Mouse (Mus musculus) gastrocnemius, postnatal 4 days (tissue): ENCODE results near the gene Vmn2r20. TPM values are rescaled to one million over a fixed set of nuclear protein-coding genes. Genes with fewer than 3 reads are reported as not detected.
"Not testable (repeated sequence)": the region's sequence is repeated elsewhere in the genome, so short reads cannot be mapped to it uniquely, and the experiment has no call there.

ENCODE experiments used
- DNase-seq, 2 experiments: peaks; one replicate each; pipeline ENCODE4 v3.0.0; 2021 to 2022; ENCODE audit warnings: low spot score in 2 of 2, mixed read lengths in 2 of 2
- long read RNA-seq, 2 experiments: library from polyadenylated mRNA; stranded (forward); transcript quantifications; one replicate each; pipeline ENCODE4 v2.0.0; 2021
- total RNA-seq, 2 experiments: library from RNA; stranded (reverse); gene quantifications; 2 replicates each; pipeline ENCODE4 v1.2.3; 2021

Gene Vmn2r20
- under 1 TPM in 1 of 2 experiments, not detected in 1; 0.02 TPM for total RNA-seq
- long read RNA-seq, experiment 1: 0 reads
- long read RNA-seq, experiment 2: 0 reads

DNA sequence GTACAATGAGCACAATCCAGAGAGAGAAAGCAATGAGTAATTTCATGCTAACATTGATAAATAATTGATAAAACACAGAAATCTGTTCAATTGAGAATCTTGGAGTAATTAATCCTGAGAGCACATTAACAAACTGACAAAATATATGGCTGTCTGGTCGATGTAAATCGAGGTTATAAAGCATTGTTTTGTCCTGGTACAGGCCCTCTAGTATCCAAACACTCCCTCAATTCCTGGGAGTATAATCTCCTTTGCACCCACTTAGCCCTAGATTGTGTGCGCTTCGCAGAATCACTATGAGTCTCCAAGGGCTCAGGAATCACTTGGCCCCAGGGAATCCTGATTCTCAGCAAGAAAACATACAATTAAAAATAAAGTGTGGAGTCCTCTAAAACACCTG, at the start of gene Vmn2r20:
TSS of gene Vmn2r20 (minus strand) at position 101 of the 400 bp plus-strand sequence.
- DNase-seq: not testable (repeated sequence)

DNA sequence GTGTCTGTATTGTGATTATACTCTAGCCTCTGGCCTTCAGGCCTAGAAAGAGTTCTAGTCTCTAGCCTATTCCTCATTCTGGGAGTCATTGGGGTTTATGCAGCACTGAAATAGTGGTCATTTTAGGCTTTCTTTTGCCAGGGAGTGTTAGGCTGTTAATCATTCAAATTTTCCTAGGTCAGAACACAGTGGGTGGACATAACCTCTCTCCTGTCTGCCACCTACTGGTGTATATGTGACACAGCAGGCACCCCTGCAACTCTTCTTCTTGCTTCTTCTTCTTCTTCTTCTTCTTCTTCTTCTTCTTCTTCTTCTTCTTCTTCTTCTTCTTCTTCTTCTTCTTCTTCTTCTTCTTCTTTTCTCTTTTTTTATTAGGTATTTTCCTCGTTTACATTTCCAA, 6.5 kb upstream of the Vmn2r20 start:
- not testable (repeated sequence) for DNase-seq

DNA sequence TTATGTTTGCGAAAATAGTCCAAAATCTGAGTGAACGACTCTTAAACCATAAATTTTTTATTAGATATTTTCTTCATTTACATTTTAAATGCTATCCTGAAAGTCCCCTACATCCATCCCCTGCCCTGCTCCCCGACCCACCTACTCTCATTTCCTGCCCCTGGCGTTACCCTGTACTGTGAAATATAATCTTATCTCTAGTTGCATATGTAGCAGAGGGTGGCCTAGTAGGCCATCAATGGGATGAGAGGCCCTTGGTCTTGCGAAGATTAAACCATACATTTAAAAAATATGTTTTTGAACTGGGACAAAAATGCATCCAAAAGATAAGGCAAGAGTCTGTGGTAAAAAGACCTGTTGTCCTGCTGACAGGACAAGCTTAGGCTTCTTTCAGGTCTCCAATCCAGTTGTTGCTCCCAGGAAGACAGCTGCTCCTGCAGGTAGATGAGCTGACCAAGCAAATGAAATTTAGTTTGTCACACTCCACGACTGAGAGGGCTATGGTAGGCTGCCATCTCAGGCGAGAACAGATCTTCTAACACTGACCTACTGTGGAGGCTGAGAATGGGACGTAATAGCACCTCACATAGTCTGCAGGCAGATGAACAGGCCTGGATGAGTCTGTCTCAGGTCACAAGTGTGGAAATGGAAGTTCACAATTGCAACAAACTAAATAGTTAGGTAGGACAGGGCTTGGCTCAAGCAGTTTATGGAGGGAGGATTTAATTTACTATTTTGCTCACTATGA, 10.8 kb downstream of the Vmn2r20 start:
- not testable (repeated sequence) for DNase-seq

DNA sequence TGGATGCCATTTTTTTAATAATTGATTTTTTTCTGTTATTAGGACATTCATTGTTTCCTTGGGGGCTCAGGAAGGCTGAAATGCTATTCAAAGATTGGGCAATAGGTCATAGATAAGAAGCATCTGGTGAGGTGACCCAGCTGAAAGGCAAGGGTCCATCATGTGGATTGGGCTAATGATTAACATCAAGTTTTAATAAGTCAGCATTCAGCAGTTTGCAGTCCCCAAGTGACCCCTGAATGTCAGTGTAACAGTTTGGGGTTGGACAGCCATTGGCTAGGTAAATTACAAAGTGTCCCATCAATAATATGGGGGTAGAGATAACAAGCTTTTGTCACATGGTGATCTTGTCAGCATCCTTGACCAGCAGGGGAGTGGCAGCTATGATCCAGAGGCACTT, 29.1 kb downstream of the Vmn2r20 start:
- not testable (repeated sequence) for DNase-seq

DNA sequence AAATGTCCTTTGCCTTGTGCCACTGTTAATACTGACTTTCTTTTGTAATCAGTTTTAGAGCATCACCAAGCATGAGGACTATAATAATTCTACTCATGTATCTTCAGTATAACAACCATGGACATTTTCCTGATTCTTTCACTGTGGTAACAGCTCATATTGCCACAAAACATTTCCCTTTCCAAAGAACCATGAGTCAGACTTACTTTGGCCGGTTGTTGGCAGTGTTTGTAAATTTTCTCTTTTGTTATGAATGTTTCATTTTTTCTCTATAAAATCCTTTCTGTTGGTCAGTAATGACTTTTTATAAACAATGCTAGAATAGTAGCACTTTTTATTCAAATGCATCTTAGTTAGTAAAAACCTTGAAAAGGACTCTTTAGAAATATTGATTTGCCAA, 71.8 kb downstream of the Vmn2r20 start:
- no peak for DNase-seq

DNA sequence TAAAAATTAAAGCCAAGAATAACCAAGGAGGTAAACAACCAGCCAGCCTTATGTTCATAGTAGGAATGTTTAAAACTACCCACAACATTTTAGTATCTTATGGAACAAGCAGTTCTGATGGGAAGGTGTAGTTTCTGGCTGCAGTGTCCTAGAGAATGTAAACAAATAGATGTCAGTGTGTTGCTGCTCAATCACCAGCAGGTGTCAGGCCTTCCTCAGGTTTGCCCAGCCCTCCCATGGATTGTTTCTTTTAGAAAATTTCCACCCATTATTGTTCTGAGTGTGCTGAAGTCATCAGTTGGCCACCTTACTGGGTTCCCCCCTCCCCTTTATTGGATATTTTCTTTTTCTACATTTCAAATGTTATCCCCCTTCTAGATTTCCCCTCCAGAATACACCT, 77.8 kb downstream of the Vmn2r20 start:
- no peak for DNase-seq

DNA sequence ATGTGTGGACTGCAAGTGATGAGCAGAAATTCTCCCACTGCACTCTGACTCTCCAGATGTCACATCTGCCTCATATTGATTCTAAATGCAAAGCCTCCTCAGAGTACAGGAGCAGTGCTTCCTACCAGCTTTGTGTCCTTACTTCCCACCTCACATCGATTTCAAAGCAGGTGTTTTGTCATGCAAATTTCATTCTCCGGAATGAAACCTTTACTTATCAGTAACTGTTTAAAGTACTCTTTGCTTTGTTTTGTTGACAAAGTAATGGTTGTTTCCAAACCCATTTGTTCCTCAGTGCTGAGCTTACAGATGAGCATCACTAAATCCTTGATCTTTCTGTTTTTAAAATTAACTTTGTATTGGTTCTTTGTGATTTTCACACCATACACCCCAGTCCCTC, 85.4 kb downstream of the Vmn2r20 start:
- no peak for DNase-seq

Other genes with a start within 250 kb of the Vmn2r20 start
- gene Clec4b2, start 245.2 kb downstream of the Vmn2r20 start, total RNA-seq: not detected
- 1 to 10 TPM; 1.3 to 1.6 TPM for gene Clec4n, start 188.3 kb downstream of the Vmn2r20 start, total RNA-seq
- under 1 TPM in 1 of 2 experiments, not detected in 1; 0.88 TPM for gene Clec4d, start 156.0 kb downstream of the Vmn2r20 start, total RNA-seq
- under 1 TPM; 0.25 to 0.41 TPM for gene Clec4e, start 128.2 kb downstream of the Vmn2r20 start, total RNA-seq
- not detected for gene Vmn2r19, start 109.8 kb downstream of the Vmn2r20 start, total RNA-seq
- not detected for gene Vmn2r21, start 115.3 kb upstream of the Vmn2r20 start, total RNA-seq
- gene Vmn2r22, start 232.6 kb upstream of the Vmn2r20 start, total RNA-seq: not detected